Mouse (Mus musculus) yolk sac, embryonic 10.5 days (tissue): Measurements from ENCODE around the gene Snx9.

Source experiments
- DNase-seq: peaks from one replicate; pipeline ENCODE4 v3.0.0-alpha.2; 2017; ENCODE audit warnings: low spot score

The Snx9 gene

DNA sequence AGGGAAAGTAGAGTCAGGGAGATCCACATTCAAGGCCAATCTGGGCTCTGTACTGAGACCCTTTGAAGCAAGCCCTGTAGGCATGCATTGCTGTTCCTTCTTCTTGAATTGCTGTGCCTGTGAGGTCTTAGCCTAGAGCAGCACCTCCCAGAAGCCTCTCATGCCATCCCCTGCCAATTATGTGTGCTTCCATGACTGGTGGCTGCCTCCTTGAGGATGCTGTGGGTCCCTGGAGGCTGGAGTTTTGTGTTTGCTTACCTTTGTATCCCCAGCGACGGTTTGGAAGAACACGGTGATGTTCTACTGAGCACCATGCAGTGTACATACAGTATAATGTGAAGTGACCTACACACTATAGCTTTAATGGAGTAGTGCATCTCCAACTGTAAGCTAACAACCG is 4.2 kb downstream of the Snx9 start:
- no peak for DNase-seq

DNA sequence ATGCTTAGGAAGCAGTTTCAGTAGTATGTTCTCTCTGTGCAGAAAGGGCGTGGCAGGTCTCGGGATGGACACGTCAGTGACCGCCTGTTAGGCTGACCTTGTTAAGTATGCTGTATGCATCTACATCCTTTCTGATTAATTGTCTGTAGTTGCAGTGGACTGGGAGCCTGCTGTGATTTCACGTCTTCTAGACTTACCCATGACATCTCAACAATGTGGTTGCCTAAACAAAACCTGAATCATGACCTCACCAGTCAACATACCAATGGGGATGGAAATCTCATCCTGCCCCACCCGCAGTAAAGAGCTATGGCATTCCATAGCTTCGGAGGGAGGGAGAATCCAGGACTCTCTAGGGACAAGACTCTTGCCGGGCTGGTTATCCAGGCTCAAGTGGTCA is 5.0 kb downstream of the Snx9 start:
- peak; percentile 45 for DNase-seq

DNA sequence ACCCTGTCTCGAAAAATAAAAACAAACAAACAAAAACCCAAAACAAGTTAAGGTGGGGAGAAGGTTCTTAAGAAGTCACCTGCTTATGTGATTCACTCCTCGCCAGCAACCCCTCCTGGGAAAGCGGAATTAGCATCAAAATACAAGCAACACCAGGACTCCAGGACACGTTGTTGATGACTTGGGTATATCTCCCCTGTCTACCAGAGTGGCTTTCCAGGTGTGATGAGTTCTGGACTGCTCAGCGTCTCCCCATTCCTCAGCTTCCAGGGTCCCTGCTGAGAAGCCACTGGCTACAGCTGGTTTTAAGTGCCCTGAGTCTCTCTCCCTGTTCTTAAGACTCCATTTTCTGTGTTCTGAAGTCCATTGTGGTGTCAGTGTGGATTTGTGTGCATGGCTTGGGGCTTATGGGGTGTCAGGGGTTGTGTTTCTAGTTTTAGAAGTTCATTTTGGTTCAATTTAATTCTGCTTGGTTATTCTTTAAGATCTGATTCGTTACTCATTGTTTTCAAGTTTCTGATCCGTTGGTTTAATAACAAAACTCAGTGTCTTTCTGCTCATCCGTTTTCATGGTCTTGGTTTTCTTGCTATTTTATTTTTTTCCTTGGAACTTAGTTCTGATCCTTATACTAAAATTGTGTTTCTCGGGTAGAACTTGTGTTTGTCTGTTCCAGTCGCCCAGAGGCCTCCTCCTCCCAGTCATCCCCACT is 7.7 kb downstream of the Snx9 start:
- DNase-seq, result no peak

DNA sequence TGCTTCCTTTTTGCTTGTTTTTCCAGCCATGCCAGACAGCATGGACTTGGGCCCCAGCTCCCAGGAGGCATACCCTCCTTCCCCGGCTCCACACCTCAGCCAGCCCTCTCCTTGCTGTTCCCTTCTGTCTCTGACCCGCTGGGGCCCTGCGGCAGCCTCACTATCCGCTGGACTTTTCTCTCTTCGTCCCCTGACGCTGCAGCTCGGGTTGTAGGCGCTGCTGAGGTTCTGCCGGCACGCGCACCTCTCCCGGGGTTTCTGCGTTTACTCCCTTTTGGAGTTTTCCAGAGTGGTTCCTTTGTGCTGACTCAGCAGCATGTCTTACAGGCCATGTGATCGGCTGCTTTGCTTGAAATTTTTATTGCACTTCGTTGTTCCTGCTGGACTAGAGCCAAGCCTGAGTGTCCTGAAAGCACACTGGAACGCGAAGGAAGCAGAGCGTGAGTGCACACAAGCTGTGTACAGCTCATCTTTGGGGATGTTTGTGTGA is 8.3 kb downstream of the Snx9 start:
- peak; percentile 88 for DNase-seq

DNA sequence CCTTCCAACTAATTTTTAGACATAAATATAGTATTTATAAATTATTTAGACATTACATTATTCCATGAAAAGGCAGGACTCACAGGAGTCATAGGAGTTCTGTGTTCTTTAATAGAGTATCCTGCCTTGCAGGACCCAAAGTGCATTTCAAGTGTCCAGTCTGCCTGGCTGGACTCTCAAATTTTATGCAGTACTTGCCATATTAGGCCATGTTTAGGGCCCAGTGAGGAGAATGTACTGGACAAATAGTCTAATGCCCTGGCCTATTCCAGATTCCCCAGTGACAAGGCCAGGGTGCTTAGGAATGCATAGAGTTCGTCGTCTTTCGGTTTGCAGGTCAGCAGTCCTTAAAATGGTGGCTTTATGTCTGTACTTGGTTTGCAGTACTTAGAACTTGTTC is 8.9 kb downstream of the Snx9 start:
- no peak for DNase-seq

DNA sequence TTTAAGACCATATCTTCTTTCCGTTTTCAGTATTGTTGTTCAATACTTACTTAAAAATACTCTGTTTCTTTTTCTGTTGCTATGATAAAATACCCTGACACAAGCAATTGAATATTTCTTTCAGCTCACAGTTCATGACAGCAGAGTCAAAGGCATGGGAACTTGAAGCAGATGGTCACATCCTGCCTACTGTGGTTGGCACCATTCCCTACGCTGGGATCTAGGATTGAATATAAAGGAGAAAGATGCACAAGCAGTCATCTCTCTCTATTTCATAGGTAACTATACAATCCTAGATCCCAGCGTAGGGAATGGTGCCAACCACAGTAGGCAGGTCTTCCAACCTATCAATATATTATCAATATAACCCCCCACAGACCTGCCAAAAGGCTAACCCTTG is 9.3 kb downstream of the Snx9 start:
- DNase-seq, result no peak

DNA sequence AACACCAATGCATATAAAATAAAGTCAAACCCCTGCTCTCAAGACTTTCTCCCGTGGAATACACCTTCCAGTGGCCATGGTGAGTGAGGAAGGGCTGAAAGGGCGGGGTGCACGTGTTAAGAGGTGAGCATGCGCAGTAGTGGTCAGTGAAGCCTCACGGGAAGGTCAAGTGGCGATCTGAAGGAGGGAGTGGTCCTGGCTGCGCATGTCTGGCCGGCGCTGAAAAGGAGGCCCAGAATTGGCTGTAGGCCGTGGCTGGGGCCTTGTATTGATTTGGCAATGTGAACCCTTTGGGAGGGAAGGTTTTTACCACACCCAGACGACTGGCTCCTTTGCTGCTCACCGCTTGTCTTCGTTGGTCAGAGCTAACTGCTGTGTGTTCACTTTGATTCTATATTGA is 12.8 kb downstream of the Snx9 start:
- no peak for DNase-seq

DNA sequence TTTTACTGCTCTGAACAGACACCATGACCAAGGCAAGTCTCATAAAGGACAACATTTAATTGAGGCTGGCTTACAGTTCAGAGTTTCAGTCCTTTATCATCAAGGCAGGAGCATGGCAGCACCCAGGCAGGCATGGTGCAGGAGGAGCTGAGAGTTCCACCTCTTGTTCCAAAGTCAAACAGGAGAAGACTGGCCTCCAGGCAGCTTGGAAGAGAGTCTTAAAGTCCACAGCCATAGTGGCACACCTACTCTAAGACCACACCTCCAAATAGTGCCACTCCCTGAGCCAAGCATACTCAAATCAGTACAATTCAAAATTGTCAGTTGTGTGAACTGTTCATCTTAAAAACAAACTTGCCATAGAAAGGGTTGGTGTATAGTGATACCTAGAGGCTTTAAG is 14.4 kb downstream of the Snx9 start:
- no peak for DNase-seq

DNA sequence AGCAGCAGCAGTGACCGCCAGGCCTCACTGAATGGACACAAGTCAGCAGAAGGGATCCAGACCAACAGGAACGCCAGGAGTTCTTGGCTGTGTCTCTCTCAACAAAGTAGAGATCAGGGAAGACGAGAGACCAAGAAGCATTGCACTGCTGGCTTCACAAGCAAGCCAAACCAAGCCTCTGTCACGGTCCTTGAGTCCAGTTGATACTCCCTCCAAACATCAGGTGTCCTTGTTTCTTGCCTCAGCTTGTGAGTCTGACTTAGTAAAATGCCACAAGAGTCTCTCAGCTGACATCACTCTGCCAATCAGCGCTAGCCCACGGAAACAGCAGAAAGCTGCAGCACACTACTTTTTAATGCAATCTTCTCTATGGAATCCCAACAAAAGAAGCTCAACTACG is 15.3 kb downstream of the Snx9 start:
- DNase-seq, result no peak

DNA sequence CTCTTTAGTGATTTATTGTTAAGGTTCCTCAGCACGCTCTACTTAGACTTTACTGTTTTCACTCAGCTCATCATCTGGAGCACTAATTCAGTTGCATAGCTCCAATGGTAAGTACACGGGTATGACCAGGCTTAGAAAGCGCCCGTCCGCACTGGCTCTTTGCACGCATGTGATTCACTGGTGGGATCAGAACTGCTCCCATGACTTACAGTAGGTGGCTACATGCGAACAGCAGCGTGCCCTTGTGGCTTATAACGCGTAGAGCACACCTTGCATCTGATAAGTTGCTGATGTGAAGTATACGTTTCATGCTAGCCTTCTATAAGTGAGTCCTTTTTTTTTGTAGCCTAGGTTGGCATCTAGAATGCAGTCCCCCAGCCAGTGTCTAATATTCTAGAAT is 16.1 kb downstream of the Snx9 start:
- DNase-seq, result no peak

DNA sequence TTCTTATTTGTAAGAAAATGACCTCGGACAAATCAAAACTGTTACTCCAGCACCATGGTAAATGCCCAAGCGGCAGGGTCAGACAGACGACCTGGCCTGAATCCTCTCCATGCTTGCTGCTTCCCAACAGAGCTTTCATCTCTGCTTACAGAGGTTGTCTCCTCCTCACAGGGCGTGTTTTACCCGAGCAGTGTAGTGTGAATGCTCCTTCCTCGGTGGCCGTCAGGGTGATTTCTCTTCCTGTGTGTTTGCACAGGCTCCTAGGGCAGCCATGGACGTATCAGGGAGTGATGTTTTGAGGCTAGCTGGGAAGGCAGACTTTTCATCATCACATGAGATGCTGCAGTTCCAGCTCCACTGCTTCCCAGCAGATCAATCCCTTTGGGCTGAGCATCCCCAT is 17.1 kb downstream of the Snx9 start:
- DNase-seq, result no peak

DNA sequence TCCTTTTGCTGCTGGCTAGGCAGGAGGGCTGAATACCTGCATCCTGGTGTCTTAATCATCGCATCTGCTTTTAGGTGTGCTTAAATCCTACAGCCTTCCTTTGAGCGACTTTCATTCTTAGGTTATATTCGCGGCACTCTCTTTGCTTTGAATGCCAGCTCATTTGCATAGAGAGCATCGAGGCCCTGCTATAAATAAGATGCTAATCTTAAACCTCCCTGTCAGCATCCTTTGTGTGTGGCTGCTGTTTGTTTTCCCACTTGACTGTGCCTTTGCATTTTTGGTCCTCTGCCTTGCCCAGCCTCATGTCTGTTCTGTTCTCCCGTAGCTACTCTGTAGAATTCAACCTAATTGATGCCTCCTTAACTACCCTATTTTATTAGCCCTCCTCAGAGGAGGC is 21.2 kb downstream of the Snx9 start:
- DNase-seq, result no peak

DNA sequence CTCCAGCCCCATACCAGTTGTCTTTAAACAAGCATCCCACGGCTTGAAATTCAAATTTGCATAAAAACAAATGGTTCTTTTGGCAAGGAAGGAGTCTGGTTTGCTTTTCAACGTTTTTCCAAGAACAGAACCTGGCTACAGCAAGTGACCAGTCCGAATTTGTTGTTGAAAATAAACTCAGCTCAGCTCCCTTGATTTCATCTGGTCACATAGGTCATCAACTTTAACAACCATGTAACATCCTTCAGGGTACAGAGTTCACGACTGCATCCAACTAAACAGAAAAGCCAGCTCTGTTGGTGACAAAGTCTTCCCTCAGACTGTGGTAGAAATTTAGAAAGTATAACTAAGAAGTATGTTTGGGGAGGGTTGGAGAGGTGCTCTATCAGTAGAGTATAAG is 21.7 kb downstream of the Snx9 start:
- no peak for DNase-seq

DNA sequence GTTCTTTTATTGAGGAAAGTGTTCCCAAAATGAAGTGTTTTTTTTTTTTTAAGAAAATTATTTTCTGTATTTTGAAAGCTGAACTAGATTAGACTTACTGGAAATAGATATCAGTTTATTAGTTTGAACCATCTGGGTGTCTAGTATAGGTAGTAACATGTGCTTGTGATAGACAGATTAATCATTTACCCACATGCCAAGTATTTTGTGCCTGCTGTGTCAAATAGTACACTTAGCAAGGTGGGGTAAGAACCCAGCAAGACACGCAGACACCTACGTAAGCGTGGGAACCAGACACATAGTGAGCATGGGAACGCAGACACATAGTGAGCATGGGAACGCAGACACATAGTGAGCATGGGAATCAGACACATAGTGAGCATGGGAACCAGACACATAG is 22.6 kb downstream of the Snx9 start:
- DNase-seq, result no peak

DNA sequence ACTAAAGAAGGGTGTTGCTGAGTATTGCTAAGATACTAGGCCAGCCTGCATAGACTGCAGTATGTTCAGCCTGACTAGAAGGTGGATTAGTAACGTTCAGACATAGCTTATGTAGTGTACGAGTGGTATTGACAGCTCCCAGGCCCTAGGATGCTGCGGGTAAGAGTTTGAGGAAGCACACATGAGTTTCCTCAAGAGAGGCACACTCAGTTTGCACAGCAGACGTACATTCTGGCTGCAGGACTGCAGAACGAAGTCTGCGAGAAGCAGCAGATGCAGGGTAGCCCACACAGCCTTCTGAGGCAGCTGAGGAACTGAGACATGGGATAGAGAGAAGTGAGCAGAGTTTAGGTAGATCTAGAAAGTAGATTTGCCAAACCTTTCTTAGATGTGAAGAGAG is 26.3 kb downstream of the Snx9 start:
- no peak for DNase-seq

DNA sequence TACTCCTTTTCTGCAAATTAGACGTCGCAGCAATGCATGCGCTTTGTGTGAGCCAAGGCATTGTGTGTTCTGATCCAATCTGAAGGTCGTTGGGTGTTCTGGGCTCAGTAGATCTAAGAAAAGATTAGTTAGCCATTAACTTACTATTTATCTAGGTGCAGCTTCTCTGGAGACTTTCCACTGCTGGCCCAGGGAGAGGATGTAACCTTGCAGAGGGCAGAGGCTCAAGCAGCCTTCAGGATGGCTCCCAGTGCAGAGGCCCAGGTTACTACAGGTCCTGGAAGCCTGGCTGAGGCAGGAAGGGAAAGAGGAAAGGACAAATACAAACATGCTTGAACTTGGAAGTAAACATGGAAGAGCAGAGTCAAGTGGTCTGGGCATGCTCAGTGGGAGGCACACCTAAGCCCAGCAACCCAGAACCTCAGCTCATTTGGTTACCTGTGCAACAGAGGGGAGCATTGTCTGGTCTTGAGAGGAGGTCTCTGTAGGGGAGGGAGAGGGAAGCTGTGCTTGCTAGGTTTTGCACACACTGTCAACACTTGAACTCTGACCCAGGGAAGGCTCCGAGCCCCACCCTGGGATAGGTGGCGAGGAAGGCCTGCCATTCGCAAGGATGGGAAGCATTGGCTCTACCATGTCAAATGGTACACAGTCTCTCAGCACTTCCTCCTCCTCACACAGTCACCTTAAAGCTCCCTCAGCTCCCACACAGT is 27.3 kb downstream of the Snx9 start:
- peak; percentile 70 for DNase-seq

DNA sequence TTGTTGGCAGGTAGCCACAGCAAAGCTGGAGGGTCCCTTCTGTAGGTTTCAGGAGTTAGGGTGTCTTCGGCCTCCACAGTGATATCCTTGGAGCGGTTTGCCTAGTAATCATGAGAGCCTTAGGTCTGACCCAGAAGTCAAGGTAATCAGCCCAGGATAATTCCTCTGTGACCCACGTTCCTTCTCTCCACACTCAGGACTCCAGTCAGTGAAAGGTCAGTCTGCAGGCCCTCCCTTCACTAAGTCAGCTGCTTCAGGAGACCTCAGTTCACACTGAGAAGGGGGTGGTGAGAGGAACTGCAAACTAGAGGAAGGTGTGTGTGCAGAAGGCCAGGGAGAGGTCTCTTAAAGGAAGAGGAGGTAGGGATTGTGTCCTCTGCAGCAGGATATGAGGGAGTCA is 28.3 kb downstream of the Snx9 start:
- DNase-seq, result no peak

DNA sequence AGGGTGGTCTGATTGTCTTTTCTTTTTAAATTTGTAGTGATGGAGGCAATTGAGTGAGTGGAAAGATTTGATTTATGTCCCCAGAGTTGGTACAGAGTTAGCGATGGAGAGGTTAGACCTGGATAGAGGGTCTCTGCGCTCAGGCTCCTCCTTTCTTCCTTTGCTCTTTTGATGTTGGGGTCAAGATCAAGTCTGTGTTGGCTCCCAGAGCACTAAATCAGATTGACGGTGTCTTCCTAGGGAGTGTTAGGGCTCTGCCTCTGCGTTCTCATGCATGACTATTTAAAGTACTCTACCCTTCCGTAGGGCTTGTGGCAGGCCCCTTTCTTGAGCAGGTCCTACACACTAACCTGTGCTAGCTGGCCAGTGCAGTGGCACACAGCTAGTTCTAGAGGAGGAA is 28.9 kb downstream of the Snx9 start:
- DNase-seq, result no peak

DNA sequence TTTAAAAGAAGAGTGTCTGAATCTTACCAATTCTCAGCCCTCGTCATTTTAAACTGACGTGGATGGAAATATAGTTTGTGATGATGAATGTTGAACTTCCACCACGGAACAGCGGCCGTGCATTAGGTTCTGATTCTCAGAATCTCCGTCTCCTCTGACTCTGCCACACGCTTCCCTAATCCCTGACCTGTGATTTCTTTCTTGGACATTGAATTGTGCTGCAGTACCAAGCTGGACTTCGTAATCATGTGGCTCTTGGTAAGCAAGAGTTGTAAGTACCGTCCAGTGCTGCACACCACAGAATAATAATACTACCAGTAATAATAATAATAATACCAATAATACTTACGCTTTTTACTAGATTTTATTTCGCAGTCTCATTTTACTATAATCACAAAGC is 29.6 kb downstream of the Snx9 start:
- DNase-seq, result no peak

DNA sequence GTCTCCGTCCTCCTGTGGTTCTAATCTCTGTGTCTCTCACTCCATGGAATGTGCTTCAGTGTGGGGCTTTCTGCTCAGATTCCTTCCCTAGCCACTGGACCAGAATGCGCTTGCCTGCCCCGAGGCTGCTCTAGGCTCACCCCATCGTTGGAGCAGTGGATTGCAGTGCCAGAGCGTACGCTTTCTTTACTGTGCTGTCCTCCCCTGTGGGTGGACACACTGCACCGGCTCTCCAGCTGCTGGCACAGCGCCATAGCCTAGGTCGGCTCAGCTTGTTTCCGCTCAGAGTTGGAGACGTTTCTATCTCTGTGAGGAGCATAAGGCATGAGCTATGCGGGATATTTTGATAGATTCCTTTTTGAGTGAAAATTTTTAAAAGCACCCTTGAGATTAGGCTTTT is 31.4 kb downstream of the Snx9 start:
- DNase-seq, result no peak

DNA sequence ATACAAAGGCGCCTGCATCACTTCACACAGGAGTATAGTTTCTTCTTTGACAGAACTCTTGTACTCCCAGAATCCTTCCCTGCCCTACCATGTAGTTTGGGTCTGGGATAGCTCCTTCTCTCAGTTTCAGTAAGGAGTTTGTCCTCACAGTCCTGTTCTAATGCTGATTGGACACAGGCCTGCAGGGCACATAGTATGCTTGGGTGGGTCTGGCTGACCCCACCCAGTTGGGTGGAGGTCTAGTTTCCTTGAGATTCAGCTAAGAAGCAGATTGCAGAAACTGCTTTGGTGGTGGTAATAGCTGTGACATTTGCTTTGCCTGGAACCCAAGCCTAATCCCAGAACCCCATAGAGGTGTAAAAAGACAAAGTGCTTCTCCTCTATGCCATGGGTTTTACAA is 33.4 kb downstream of the Snx9 start:
- DNase-seq, result no peak

DNA sequence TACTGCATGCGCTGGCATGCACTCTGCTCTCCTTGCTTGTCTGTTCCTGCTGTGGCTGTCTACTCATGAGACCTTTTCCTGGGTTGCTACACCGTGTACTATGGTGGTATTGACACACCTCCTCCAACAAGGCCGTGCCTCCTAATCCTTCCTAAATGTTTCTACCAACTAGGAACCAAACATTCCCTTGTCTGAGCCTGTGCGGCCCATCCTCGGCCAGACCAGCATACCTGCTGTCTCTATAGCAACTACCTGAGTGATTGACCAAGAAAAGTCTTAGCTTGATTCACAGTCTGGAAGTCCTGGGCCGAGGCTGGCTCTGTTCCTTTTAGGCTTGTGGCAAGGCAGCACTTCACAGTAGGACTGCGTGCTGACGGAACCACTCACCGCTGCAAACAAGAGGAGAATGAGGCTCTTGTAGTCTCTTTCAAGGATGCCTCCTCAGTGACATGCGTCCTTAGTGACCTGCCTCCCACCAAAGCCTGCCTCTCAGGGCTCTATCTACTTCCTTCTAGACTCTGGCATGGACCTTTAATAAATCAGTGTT is 36.6 kb downstream of the Snx9 start:
- no peak for DNase-seq

DNA sequence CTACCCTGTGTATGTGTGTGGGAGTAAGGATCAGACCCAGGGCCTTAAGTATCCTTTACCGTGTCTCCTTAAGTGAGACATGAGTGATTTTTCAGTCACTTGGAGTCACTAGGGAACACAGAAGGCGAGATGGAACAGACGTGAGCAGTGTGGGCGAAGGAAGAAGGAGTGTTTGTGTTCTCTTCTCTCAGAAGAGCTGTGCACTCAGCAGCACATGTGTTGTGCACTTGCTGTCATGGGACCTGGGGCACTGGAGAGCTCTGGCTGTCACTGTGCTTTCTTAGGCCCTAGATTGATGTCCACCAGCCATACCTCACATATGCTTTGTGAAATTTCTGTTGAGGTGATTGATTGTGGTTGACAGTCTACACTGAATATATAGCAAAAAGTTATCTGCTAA is 37.7 kb downstream of the Snx9 start:
- no peak for DNase-seq

DNA sequence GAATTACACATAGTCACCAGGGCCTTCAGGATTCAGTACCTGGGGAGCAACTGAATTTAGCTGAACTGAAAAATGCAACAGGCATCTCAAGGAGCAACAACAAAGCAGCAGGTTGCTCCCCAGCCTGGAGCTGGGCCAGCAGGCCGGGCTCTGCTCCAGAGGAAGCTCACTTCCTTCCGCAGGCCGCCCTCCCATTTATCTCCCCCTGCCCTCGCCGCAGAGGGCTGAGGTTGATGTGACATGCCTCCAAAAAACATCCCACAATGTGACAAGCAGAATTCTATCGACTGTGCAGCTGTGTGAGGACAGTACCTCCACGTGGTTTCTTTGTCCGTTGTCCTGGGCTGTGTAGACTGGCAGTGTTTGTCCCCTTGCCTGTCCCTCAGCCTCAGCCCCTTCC is 44.3 kb downstream of the Snx9 start:
- no peak for DNase-seq
